Mouse (Mus musculus) spleen, postnatal 14 days (tissue): Measurements from ENCODE around the gene Uchl4.
"Not testable (repeated sequence)": the region's sequence is repeated elsewhere in the genome, so short reads cannot be mapped to it uniquely, and the experiment has no call there.

ENCODE experiments used
- DNase-seq, 2 experiments: peaks; one replicate each; pipeline ENCODE4 v3.0.0; 2021 to 2022; ENCODE audit warnings: low spot score in 2 of 2

Uchl4 gene

GRCm38 (mm10) chr9:64234768-64235435 is at the start of gene Uchl4:
Gene Uchl4, plus strand, starts transcription at chr9:64235201.
- no peak for DNase-seq

DNA sequence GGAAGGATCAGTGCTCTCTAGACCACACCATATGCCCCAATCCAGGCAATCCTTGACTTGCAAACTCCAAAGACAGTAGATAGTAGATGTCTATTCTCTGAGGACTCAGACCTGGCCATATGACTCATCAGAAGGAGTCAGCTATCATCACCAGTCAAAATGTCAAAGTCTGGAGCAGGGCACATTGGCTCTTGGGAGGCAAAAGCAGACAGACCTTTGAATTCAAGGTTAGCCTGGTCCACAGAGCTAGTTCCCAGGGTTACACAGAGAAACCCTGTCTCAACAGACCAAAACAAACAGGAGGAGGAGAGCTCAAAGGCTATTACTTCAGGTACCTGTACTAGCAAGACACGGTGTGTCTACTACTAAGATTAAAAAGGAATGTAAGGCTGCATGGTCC is 41.1 kb upstream of the Uchl4 start:
- DNase-seq: no peak

DNA sequence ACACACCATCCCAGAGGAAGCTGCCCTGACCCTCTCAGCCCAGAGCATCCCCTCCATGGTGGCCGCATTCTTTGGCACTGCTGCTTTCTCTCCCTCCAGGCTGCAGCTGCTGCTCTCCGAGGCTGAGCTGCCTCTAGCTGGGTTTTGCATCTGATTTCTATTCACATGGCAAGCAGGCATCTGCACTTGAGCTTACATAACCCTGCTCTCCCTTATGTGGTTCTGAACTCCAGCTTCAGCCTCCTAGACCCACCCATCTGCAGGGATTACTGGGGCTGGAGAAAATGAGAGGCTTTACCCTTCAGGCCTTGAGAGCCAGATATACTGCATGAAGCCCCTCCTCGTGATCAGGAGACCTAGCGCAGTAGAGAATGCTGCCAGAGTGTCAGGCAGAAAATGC is 39.4 kb upstream of the Uchl4 start:
- no peak for DNase-seq

DNA sequence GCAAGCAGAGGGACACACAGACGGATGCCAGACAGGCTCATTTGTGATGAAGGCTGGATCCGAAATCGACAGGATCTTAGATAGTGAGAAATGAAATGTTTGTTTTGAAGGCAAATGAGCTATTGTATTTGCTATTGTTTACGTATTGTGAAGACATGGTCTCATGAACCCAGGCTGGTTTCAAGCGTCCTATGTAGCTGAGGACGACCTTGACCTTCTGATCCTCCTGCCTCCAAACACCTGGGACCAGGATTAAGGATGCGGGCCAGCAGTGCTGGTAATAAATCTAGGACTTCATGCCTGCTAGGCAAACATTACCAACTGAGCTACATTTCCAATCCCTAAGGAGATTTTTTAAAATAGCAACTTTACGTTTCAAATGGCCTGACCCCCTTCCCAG is 37.5 kb upstream of the Uchl4 start:
- no peak for DNase-seq

GRCm38 (mm10) chr9:64198068-64198762 is 36.8 kb upstream of the Uchl4 start:
- DNase-seq: no peak

GRCm38 (mm10) chr9:64198763-64199418 is 36.1 kb upstream of the Uchl4 start:
- not testable (repeated sequence) for DNase-seq

DNA sequence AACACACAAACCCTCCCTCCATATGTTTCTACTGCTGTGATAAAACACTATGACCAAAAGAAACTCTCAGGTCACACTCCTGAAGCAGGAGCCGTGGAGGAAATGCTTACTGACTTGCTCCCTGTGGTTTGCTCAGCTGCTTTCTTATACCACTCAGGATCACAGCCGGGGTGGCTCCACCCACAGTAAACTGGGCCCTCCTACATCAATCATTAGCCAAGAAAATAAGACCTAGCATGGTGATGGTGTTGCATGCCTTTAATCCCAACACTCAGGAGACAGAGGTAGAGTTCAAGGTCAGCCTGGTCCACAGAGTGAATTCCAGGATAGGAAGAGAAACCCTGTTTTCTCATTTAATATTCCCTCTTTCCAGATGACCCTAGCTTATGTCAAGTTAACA is 35.1 kb upstream of the Uchl4 start:
- no peak for DNase-seq

GRCm38 (mm10) chr9:64202331-64202730 is 32.7 kb upstream of the Uchl4 start:
- DNase-seq: no peak

DNA sequence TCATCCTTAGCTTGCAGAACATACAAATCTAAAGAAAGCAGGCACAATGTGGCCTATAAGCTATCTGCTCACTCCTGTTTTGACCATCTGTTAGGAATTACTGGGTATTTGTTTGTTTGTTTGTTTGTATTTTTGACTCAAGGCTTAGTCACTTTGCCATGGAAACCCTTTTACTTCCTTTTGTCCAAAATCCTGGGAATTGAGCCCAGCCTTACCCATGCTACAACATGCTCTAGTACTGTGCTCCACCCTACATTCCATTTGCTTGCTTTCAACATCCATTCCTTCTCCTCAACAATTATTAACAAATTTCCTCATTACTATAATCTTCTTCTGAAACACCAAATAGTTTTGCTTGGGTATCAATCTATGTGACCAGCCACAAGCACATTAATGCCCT is 32.1 kb upstream of the Uchl4 start:
- DNase-seq: no peak

GRCm38 (mm10) chr9:64207509-64208084 is 27.4 kb upstream of the Uchl4 start:
- DNase-seq: no peak

DNA sequence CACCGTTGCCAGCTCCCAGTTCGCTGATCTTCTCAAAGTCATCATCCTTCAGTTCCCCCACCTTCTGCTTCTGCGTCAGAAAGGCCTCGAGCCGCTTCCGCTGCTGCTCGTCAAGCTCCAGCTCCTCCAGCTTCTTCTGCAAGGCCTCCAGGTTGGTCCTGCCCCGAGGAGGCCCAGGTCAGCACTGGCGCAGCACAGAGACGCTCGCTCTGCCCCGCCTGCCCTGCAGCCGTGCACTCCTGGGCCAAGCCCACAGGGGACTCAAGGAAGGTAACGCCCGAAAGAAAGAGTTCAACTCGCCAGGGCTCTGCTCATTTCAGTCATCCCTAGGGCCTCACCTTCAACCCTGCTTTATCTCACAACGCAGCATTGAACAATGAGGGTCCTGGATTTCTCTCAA is 20.5 kb upstream of the Uchl4 start:
- no peak for DNase-seq

- no peak for DNase-seq
Observed at GRCm38 (mm10) chr9:64216090-64216489, 18.9 kb upstream of the Uchl4 start.

DNA sequence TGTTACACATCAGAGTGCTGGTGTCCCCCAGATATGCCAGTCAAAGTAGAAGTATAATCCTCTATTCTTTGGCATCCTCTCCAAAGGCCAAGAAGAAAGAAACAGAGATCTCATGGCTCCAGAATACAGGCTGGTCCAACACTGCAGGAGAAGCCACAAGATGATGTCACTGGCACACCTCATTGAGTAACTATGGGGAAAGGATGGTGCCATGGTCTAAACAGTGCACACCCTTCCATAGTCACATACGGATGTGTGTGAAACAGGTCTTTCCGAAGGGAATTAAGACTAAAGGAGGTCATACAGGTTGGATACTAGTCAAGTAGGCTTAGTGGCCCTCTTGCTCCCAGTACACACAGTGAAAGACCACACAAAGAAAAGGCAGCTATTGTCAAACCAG is 18.4 kb upstream of the Uchl4 start:
- no peak for DNase-seq

DNA sequence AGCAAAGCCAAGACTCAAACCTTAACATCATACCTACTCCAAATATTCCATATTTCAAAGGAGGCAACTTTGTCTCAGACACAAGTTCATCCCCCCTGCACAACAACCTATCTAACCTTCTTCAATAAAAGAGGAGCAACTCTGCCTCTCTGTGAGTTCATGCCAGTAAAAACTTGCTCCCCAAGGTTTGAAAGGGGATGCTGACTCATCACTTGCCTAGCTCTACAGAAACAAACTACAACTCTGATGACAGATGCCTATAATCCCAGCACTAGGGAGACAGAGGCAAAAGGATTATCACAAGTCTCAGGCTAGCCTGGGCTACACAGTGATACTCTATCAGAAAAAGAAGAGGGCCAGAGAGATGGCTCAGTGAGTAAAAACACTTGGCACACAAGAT is 17.1 kb upstream of the Uchl4 start:
- no peak for DNase-seq

DNA sequence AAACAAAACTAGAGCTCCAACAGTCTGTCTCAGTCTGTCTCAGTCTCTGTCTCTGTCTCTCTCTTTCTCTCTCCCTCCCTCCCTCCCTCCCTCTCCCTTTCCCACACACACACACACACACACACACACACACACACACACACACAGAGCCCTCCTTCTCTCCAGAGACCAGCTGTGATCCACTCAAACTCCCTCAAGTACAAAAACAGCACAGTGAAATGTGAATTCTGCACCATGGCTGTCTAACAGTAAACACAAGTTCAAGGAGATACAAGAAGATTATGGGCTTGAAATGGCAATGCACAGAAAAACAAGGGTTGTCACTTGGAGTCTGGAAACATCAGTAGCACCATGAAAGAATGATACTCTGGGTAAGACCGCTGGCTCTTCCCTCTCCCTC is 15.7 kb upstream of the Uchl4 start:
- DNase-seq: no peak

GRCm38 (mm10) chr9:64219772-64220420 is 15.1 kb upstream of the Uchl4 start:
- DNase-seq: no peak

DNA sequence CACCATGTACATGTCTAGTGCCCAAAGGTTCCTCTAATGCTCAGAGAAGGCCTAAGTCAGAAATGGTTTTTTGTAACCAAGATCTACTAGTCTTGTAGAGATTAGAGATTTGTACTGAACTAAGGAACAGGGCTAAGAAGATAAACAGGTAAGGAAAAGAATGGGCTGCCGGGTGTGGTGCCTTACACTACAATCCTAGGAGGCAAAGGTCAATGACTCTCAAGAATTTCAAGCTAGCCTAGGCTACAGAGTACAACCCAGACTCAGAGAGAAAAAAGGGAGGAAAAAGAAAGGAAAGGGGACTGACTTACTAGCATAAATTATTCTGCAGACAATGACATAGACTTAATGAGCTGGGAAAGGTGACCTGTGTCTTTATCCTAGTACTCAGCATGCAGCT is 14.4 kb upstream of the Uchl4 start:
- DNase-seq: no peak

GRCm38 (mm10) chr9:64221480-64221879 is 13.5 kb upstream of the Uchl4 start:
- DNase-seq: no peak

DNA sequence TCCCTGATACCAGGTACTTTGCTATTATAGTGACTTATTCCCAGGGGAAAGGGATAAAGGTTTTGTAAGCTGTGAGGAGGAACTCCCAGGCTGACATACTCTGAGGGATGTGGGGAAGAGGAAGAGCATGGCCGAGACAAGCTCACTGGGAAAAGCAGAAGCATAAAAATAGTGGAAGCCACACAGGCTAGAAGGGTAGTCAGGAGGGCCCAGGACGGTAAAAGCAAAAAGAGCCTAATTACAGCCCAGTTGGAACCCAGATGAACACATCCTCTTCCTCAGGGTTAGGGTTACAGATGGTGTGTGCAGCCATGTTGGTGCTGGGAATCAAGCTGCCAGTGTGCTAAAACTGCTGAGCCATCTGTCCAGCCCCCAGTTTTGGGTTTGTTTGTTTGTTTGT is 12.9 kb upstream of the Uchl4 start:
- no peak for DNase-seq

GRCm38 (mm10) chr9:64225805-64226204 is 9.2 kb upstream of the Uchl4 start:
- DNase-seq: no peak

- no peak for DNase-seq
Observed at GRCm38 (mm10) chr9:64227736-64228135, 7.3 kb upstream of the Uchl4 start.

DNA sequence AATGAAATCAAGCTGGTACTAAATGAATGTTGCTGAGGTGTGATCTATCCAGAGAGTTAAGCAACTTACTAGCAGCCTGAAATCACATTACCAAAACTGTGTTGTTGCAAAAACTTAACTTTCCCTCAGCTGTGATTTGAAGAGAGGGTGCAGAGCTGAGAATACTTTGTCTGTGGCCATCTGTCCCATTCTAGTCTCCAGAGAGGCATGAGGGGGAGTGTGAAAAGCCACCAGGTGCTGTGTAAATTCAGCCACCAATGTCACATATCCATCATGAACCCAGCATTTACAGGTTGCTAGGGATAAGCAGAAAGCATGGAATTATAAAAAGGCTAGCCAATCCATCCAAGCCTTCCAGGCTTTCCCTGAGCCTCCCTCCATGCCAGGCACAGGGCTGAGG is 6.0 kb upstream of the Uchl4 start:
- no peak for DNase-seq
